Mouse (Mus musculus): Measurements from ENCODE around the gene Sp2. TPM values are rescaled to one million over a fixed set of nuclear protein-coding genes. Genes with fewer than 3 reads are reported as not detected.

Gene Sp2
- polyA plus RNA-seq, 1 experiment from 2014 or later, result 15.7 TPM

DNA sequence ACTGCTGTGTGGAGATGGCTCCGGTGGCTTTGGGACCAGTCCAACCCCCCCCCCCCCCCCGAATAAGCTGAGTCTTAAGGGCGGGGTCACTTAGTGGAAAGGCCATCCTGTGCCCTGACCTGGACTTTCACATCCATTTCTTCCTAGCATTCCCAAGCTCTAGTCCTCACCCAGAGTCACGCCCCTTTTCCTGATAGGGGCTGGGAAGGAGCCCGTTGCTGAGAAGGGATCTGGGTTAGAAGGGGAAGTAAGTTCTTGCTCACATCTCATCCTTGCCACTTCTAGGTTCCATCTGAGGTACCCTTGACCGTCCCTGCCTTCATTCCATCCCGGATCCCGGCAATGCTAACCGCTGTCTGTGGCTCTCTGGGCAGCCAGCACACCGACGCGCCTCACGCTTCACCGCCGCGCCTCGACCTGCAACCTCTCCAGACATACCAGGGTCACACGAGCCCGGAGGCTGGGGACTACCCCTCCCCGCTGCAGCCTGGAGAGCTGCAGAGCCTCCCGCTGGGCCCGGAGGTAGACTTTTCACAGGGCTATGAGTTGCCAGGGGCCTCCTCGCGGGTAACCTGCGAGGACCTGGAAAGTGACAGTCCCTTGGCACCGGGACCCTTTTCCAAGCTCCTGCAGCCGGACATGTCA lies 38.5 kb upstream of the Sp2 start:
- 3% methylated on average over 25 of the region's 27 CpGs for WGBS
- Histone ChIP-seq H3K36me3 (ENCODE audit: control insufficient read depth, insufficient read depth) (no peaks in the 10 kb centered on the region), H3K4me1 (ENCODE audit: control insufficient read depth, insufficient read depth, low read length) (peaks cover 22% of the 10 kb centered on the region), H3K9me3 (replicated peaks; ENCODE audit: control insufficient read depth, low read length) (no peaks in the 10 kb centered on the region), H3K27me3 (ENCODE audit: control insufficient read depth, insufficient read depth, low read length) (peaks cover 77% of the 10 kb centered on the region), H3K4me3 (ENCODE audit: low read length) (peak overlapping the region; percentile 62), H3K9ac (ENCODE audit: low read length) (peak overlapping the region; percentile 26; the same call in 1 of the 2 replicates), H3K27ac (ENCODE audit: low read length) (no peak overlapping the region), H3K4me2 (ENCODE audit: low read depth, low read length) (peak overlapping the region; percentile 91)
- ATAC-seq (replicated peaks; ENCODE audit: extremely low read depth, insufficient read depth, low FRiP score), result 0 out of 2 replicates have a peak, but pooled peaks have one; percentile 8

GRCm38 (mm10) chr11:97019345-97019708 lies 36.6 kb upstream of the Sp2 start:
- Histone ChIP-seq H3K9ac (ENCODE audit: low read length) (no peak overlapping the region), H3K4me2 (ENCODE audit: low read depth, low read length) (peak overlapping the region; percentile 53; the same call in 1 of the 2 replicates), H3K27ac (ENCODE audit: low read length) (no peak overlapping the region), H3K4me3 (ENCODE audit: low read length) (peak overlapping the region; percentile 21; the same call in 1 of the 2 replicates), H3K4me1 (ENCODE audit: control insufficient read depth, insufficient read depth, low read length) (peaks cover 18% of the 10 kb centered on the region), H3K9me3 (replicated peaks; ENCODE audit: control insufficient read depth, low read length) (no peaks in the 10 kb centered on the region), H3K27me3 (ENCODE audit: control insufficient read depth, insufficient read depth, low read length) (peaks cover 88% of the 10 kb centered on the region), H3K36me3 (ENCODE audit: control insufficient read depth, insufficient read depth) (no peaks in the 10 kb centered on the region)
- no peak for ATAC-seq (replicated peaks; ENCODE audit: extremely low read depth, insufficient read depth, low FRiP score)
- WGBS, result 8% methylated on average over 13 of the region's 13 CpGs

GRCm38 (mm10) chr11:97018583-97019344 lies 36.0 kb upstream of the Sp2 start:
- H3K27ac ChIP-seq (ENCODE audit: low read length), result no peak overlapping the region
- peak overlapping the region; percentile 45 for H3K4me3 ChIP-seq (ENCODE audit: low read length)
- 0 out of 2 replicates have a peak overlapping the region, but pooled peaks have one; percentile 6 for H3K9ac ChIP-seq (ENCODE audit: low read length)
- no peaks in the 10 kb centered on the region for H3K36me3 ChIP-seq (ENCODE audit: control insufficient read depth, insufficient read depth)
- peaks cover 83% of the 10 kb centered on the region for H3K27me3 ChIP-seq (ENCODE audit: control insufficient read depth, insufficient read depth, low read length)
- H3K4me1 ChIP-seq (ENCODE audit: control insufficient read depth, insufficient read depth, low read length), result peaks cover 18% of the 10 kb centered on the region
- ATAC-seq (replicated peaks; ENCODE audit: extremely low read depth, insufficient read depth, low FRiP score), result no peak
- WGBS, result under 1% methylated on average over 54 of the region's 68 CpGs
- peak overlapping the region; percentile 53 for H3K4me2 ChIP-seq (ENCODE audit: low read depth, low read length)
- H3K9me3 ChIP-seq (replicated peaks; ENCODE audit: control insufficient read depth, low read length), result no peaks in the 10 kb centered on the region

GRCm38 (mm10) chr11:97017696-97018582 lies 35.2 kb upstream of the Sp2 start:
- Histone ChIP-seq H3K9me3 (replicated peaks; ENCODE audit: control insufficient read depth, low read length) (no peaks in the 10 kb centered on the region), H3K4me1 (ENCODE audit: control insufficient read depth, insufficient read depth, low read length) (peaks cover 18% of the 10 kb centered on the region), H3K9ac (ENCODE audit: low read length) (no peak overlapping the region), H3K27ac (ENCODE audit: low read length) (no peak overlapping the region), H3K27me3 (ENCODE audit: control insufficient read depth, insufficient read depth, low read length) (peaks cover 81% of the 10 kb centered on the region), H3K4me2 (ENCODE audit: low read depth, low read length) (peak overlapping the region; percentile 53), H3K36me3 (ENCODE audit: control insufficient read depth, insufficient read depth) (no peaks in the 10 kb centered on the region), H3K4me3 (ENCODE audit: low read length) (peak overlapping the region; percentile 45)
- no peak for ATAC-seq (replicated peaks; ENCODE audit: extremely low read depth, insufficient read depth, low FRiP score)
- under 1% methylated on average over 36 of the region's 36 CpGs for WGBS

DNA sequence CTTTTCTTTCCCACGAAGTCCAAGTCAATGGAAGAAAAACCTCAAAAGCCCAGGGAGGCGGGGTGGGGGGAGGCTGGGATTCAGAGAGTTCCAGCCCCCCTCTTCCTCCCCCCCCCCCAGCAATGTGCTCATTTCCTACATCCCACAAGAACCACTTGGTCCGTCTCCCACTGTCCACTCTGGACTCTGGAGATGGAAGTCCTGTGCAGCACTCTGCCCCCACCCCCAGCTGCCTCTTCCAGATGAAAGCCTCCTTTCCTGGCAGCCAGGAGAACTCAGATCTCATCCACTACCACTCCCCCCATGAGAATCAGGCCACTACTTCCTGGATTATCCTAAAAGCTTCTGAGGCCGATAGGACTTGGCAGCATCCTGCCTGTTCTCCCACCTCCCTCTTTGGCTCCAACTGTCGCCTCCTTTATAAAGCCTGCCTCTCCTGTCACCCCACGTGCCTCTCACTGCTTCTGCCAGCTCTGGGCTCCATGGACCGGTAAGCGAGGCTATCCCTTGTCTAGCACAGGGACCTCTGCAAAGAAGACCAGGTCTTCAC lies 30.4 kb upstream of the Sp2 start, which contains the start of gene Sp6:
Sp6 (plus strand) TSS at position 274 of the 550 bp plus-strand sequence.
- Histone ChIP-seq H3K4me1 (ENCODE audit: control insufficient read depth, insufficient read depth, low read length) (0 out of 2 replicates have a peak, but pooled peaks cover under 1% of the 10 kb centered on the region), H3K9me3 (replicated peaks; ENCODE audit: control insufficient read depth, low read length) (no peaks in the 10 kb centered on the region), H3K36me3 (ENCODE audit: control insufficient read depth, insufficient read depth) (no peaks in the 10 kb centered on the region), H3K27me3 (ENCODE audit: control insufficient read depth, insufficient read depth, low read length) (peaks cover 68% of the 10 kb centered on the region), H3K4me2 (ENCODE audit: low read depth, low read length) (no peak within 1 kb of the TSS), H3K9ac (ENCODE audit: low read length) (no peak within 1 kb of the TSS), H3K4me3 (ENCODE audit: low read length) (no peak within 1 kb of the TSS), H3K27ac (ENCODE audit: low read length) (no peak within 1 kb of the TSS)
- ATAC-seq (replicated peaks; ENCODE audit: extremely low read depth, insufficient read depth, low FRiP score), result no peak
- 23% methylated on average over 8 of the region's 8 CpGs for WGBS

DNA sequence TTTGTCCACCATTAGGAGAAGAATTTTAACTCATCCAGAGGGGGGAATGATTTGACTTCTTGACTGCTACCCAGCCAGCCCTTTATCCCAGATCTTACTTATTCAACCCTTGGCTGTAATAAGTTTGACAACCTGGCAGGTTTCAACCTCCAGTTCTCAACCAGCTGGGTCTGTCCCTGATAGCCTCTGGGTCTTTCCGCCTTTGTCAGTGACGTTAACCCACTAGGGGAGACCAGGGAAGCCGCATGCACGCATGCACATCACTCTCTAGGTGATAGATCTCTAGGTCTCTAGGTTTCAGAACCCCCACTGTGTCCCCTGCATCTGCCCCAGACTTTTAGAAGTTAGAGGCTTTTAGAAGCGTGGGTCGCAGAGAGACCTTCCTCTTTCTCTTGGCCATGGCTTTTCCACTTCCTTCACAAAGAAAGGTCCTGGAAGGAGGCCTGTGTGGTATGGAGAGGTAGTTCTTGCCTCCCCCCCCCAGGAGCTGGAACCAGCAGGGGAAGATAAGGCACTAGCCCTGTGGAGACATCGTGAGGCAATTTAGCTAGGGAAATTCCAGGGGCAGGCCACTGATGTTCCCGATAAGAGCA lies 26.5 kb upstream of the Sp2 start:
- Histone ChIP-seq H3K4me1 (ENCODE audit: control insufficient read depth, insufficient read depth, low read length) (no peaks in the 10 kb centered on the region), H3K27me3 (ENCODE audit: control insufficient read depth, insufficient read depth, low read length) (peaks cover 39% of the 10 kb centered on the region)
- WGBS, result 34% methylated on average over 8 of the region's 8 CpGs

DNA sequence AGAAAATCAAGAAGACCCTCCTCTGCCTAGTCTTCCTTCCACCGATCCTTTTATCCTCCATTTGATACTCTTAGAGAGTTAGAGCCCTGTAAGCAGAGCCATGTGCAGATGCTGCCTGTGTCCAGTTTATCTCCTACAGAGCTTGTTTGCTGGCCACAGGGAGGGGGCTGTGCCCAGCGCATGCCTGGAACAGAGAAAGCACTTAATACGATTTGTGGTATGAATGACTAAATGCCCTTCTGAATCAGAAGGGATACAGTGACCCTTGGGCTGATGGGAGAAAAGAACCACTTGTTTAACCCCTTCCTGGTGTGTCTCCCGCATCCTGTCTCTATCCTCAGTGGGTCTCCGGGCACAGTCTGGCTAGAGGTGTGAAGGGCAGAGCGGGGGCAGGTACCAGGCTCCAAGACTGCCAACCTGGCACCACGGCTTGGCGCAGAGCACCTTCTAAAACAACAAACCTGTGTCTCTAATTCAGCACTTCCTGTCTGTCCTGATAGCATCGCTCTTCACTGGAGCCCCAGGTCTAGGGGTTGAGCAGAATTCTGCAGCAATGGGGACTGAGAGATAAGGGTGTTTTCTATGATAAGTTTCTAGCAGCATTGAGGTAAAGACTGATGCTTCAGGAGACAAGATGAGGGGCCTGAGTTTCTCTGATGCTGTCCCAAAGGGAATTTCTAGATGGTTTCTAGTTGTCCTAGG lies 24.5 kb upstream of the Sp2 start:
- no peaks in the 10 kb centered on the region for H3K9me3 ChIP-seq (replicated peaks; ENCODE audit: control insufficient read depth, low read length)
- WGBS, result 41% methylated on average over 9 of the region's 9 CpGs
- no peak for ATAC-seq (replicated peaks; ENCODE audit: extremely low read depth, insufficient read depth, low FRiP score)

More for the DNA sequence above, 26.5 kb upstream of the Sp2 start:
- no peak overlapping the region for H3K27ac ChIP-seq (ENCODE audit: low read length)
- H3K9ac ChIP-seq (ENCODE audit: low read length), result no peak overlapping the region
- no peak overlapping the region for H3K4me3 ChIP-seq (ENCODE audit: low read length)
- no peaks in the 10 kb centered on the region for H3K36me3 ChIP-seq (ENCODE audit: control insufficient read depth, insufficient read depth)
- no peak overlapping the region for H3K4me2 ChIP-seq (ENCODE audit: low read depth, low read length)
- ATAC-seq (replicated peaks; ENCODE audit: extremely low read depth, insufficient read depth, low FRiP score), result no peak
- H3K9me3 ChIP-seq (replicated peaks; ENCODE audit: control insufficient read depth, low read length), result no peaks in the 10 kb centered on the region

DNA sequence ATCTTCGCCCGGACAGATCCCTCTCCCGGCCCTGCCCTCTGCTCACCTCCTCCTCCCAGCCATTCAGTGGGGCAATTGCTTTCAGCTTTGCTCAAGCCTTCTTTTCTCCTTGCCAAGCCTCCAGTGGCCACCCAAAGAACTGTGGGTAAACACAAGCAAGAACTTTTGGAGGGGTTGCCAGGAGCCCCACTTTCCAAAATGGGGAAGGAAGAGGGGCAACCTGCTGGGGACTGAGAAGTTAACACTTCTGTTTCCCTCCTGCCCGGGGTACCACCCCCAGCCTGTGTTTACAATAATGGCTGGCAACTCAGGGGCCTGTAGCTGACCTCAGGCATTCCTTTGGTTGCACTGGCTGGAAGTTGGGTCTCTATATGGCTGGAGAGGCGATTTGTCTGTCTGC lies 20.4 kb upstream of the Sp2 start:
- Histone ChIP-seq H3K4me1 (ENCODE audit: control insufficient read depth, insufficient read depth, low read length) (no peaks in the 10 kb centered on the region), H3K36me3 (ENCODE audit: control insufficient read depth, insufficient read depth) (no peaks in the 10 kb centered on the region), H3K9me3 (replicated peaks; ENCODE audit: control insufficient read depth, low read length) (no peaks in the 10 kb centered on the region), H3K27ac (ENCODE audit: low read length) (no peak overlapping the region), H3K27me3 (ENCODE audit: control insufficient read depth, insufficient read depth, low read length) (peaks cover 14% of the 10 kb centered on the region), H3K4me2 (ENCODE audit: low read depth, low read length) (no peak overlapping the region), H3K9ac (ENCODE audit: low read length) (no peak overlapping the region), H3K4me3 (ENCODE audit: low read length) (no peak overlapping the region)
- WGBS, result 40% methylated on average over 5 of the region's 5 CpGs
- ATAC-seq (replicated peaks; ENCODE audit: extremely low read depth, insufficient read depth, low FRiP score), result no peak

More for the DNA sequence above, 24.5 kb upstream of the Sp2 start:
- Histone ChIP-seq H3K4me3 (ENCODE audit: low read length) (no peak overlapping the region), H3K4me1 (ENCODE audit: control insufficient read depth, insufficient read depth, low read length) (no peaks in the 10 kb centered on the region), H3K9ac (ENCODE audit: low read length) (no peak overlapping the region), H3K36me3 (ENCODE audit: control insufficient read depth, insufficient read depth) (no peaks in the 10 kb centered on the region), H3K27me3 (ENCODE audit: control insufficient read depth, insufficient read depth, low read length) (peaks cover 32% of the 10 kb centered on the region), H3K27ac (ENCODE audit: low read length) (no peak overlapping the region), H3K4me2 (ENCODE audit: low read depth, low read length) (no peak overlapping the region)

All from heart, embryonic 16.5 days (tissue).